Mouse (Mus musculus) liver, embryonic 14.5 days (tissue): ENCODE results near the gene Lep.

Source experiments
- CTCF ChIP-seq: IDR thresholded peaks from 2 replicates; pipeline ENCODE4 v1.5.1; 2016; ENCODE audit warnings: antibody characterized with exemption, low read depth, control low read depth
- EP300 ChIP-seq: IDR thresholded peaks from 2 replicates; pipeline ENCODE4 v1.6.1; 2016; ENCODE audit warnings: antibody characterized with exemption, low read depth

DNA sequence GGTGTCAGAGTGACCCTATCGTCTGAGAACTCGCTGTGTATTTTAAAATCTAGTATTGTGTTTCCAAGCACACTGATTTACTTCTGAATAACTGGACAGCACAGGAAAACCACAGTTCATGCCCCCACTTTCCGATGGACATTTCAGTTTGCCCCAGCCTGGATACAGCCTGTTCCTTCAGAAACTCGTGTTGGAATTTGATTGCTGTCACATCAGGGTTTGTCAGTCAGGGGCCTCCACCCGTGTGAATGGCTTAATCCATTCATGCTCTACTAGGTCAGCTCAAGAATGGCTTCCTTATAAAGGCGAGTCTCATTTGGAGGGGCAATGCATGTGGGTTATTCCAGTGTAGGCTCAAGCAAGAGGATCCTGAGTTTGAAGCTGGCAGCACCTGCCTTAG lies 33.3 kb upstream of the Lep start:
- TF ChIP-seq CTCF (no peak), EP300 (no peak)
